Mouse (Mus musculus) liver, adult (tissue): ENCODE results near the gene Rel.

Experiments used
- GATA4 ChIP-seq: IDR thresholded peaks from 2 replicates; pipeline ENCODE4 v1.6.1; 2014; ENCODE audit warnings: mild to moderate bottlenecking, low read length; ENCODE audit not compliant: insufficient replicate concordance

Gene Rel

DNA sequence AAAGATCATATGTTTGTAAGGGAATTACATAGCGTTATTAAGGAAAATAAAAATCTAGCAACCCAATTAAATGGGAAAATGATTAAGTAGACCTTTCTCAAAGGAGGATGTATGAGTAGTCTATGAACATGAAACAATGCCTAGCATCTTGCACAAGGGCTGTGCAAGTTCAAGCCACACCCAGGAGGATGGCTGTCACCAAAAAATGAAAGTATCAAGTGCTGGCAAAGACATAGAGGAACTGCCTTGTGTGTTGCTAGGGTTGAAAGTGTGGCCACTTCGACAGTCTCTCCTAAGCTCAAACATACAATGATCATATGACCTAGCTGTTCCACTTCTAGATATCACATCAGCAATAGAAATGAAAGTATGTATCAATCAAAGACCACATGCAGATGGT lies 51.9 kb downstream of the Rel start:
- TF ChIP-seq GATA4 = no peak

DNA sequence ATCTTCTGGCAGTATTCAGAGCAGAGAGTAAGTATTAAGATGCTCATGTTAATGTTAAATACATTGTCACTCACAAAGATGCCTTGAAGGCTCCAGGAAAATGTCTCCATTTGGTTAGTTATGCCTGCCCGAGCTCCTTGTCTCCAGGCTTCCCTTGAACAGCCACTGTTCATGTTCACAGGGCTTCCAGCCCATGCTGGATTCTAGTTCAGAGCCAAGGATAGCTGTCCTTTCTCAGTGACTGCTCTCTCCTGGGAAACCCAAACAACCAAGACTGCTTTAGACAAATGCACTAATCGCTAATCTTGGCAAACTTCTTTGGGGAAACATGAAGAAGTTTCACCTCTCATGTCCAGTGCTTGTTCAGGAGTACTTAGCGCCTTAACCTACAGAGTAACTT lies 58.5 kb downstream of the Rel start:
- no peak for TF ChIP-seq GATA4

GRCm38 (mm10) chr11:23704604-23705294 lies 66.0 kb downstream of the Rel start:
- TF ChIP-seq GATA4 = no peak

DNA sequence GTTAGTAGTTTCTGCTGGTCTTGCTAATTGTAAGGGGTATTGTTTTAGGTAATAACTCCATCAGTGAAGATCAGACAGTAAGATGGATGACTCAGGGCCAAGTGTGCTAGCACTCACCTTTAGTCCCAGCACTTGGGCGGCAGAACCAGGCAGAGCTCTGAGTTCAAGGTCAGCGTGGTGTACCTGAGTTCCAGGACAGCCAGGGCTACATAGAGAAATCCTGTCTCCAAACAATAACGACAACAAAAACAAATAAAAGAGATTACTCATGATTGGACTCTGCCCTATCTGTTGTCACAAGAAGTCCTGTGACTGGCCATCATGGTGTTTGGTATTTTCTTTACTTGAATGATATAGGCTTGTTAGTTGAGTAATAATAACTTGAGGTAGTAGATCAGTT lies 68.9 kb downstream of the Rel start:
- TF ChIP-seq GATA4 = no peak

DNA sequence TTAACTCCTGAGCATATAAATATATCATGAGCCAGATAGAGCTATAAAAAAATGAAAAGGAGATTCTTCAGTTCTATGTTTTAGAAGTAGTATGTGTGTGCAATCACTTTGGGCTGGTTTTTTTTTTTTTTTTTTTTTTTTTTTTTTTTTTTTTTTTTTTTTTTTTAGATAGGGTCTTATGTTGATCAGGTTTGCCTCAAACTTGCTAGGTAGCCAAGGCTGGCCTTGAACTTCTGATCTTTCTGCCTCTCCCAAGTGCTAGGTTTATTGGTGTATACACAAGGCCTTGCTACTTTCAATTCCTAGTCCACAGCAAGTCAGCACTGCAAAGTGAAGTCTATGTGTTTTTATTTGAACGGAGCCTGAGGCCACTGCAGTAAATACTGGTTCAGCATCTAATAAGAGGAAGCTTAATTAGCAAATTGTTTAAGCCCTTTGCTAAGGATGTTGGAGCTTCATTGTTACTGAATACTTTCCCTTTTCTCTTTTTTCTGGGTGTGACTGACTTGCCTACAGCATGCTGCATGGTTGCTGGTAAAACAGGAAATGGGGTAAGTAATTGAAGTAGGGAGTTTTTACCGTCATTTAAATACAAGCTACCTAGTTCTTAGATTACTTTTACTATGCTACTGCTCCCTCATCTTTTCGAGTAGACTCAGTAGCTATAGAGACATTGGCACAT lies 71.2 kb downstream of the Rel start:
- TF ChIP-seq GATA4 = no peak

GRCm38 (mm10) chr11:23698526-23698925 lies 72.2 kb downstream of the Rel start:
- no peak for TF ChIP-seq GATA4

DNA sequence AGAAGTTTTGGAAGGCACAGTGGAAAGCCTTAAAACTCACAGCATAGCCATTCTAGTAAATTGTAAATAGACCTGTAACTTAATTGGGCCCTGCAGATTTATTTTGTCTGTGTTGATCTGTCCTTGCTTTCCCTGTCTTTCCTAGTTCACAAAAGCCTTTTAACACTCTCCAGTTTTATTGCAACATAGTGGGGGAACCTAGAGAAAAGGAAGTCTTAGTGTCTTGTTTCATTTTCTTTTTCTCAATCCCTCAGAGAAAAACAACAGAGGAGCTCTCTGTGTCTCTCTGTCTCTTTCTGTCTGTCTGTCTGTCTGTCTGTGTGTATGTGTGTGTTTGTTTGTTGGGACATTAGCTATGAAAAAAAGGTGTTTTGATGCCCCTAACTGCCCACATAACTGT lies 74.9 kb downstream of the Rel start:
- no peak for TF ChIP-seq GATA4

DNA sequence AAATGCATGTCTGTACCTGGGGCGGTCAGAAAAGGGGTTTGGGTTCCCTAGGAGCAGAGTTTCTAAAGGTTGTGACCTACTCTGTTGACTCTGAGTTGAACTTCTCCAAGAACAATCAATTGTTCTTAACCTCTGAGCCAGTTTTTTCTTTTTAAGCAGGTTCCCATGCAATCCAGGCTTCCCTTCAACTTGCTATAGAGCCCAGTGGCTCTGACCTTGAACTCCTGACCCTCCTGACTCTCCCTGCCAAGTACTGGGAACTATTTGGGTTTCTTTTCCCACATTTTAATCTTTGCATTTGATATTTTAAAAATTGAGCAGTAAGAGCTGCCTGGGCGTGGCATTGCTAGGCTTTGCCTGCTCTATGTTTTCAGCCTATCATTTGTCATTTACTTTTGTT lies 77.5 kb downstream of the Rel start:
- no peak for TF ChIP-seq GATA4

DNA sequence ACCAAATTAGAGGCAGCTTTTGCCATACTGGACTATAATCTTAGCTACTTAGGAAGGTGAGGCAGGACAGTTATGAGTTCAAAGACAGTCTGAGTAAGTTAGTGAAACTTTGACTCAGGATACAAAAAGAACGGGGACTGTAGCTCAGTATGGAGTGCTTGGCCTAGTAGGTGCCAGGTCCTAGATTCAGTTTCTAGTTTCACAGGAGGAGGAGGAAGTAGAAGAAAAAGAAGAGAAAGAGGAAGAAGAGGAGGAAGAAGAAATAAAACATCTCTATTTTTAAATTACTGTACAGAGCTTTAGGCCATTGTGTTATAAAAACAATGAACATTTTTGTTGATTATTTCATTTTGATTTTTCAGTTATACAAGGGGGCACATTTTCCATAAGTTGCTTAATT lies 82.7 kb downstream of the Rel start:
- TF ChIP-seq GATA4 = no peak
